Mouse (Mus musculus) thymus, postnatal 0 days (tissue): ENCODE results near the gene Tff2. TPM values are rescaled to one million over a fixed set of nuclear protein-coding genes. Genes with fewer than 3 reads are reported as not detected.

Source experiments
- DNase-seq: peaks from one replicate; pipeline ENCODE4 v3.0.0-alpha.2; 2015; ENCODE audit warnings: low spot score
- polyA plus RNA-seq: library from polyadenylated mRNA; unstranded; fragments of >200 nt; fragmentation: Nextera tagmentation; extraction: Ambion mirVana; gene quantifications from 2 replicates; pipeline ENCODE4 v1.2.1, GENCODE M21; 2015

Tff2 gene
- polyA plus RNA-seq, result 1.2 and 1.4 TPM in 2 replicates

GRCm38 (mm10) chr17:31144040-31145037, at the start of gene Tff2:
TSS of gene Tff2 (minus strand) at chr17:31144282.
- no peak for DNase-seq

GRCm38 (mm10) chr17:31193360-31193759, 49.3 kb upstream of the Tff2 start:
- no peak for DNase-seq

DNA sequence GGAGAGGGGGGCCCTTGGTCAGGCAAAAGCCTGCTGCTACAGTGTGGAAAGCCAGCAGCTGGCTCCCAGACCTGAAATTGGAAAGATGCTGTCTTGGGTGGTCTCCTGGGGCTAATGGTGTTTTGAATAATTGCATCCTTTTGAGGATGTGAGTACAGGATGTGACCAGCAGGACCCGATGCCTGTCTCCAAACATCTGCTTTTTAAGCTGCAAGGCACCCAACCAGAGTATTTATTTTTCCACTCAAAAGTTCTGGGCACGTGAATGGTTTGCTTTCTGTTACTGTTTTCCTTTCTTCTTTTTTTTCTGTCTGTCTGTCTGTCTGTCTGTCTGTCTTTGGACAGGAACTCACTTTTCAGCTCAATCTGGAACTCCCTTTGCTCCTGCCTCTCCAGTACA, 48.6 kb upstream of the Tff2 start:
- no peak for DNase-seq

GRCm38 (mm10) chr17:31191825-31192224, 47.7 kb upstream of the Tff2 start:
- DNase-seq, result no peak

- peak; percentile 84 for DNase-seq
Observed at GRCm38 (mm10) chr17:31187370-31187769, 43.3 kb upstream of the Tff2 start.

DNA sequence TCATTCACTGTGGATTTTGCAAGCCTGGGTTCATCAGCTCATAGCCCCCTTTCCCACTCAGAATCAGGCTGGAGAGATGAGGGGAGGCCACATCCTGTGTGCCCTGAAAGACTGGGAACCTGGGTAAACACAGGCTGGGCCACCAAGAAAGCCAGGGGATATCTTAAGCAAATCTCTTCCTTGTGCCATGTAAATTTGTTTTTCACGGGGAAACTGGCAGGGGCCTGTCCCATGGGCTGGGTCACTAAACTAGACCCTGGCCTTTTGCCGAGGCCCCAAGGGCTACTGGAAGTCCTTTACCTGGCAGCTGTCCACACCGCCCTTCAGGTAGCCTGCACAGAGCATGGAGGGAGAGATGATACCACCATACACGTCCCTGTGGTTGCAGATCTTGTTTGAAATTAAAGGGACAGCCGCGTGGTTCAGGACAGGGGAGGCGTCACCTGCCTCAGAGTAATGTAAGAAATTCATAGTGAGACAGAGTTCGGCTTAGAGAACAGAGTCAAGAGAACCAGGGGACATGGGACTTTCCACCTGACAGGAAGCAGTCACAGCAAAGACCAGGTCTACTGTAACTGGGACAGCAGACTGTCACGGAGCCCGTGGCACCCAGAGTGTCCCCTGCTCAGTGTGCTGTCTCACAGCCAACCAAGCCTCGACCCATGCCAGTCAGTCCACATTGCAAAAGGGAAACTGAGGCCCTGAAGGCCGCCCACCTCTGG, 40.3 kb upstream of the Tff2 start:
- peak; percentile 52 for DNase-seq

DNA sequence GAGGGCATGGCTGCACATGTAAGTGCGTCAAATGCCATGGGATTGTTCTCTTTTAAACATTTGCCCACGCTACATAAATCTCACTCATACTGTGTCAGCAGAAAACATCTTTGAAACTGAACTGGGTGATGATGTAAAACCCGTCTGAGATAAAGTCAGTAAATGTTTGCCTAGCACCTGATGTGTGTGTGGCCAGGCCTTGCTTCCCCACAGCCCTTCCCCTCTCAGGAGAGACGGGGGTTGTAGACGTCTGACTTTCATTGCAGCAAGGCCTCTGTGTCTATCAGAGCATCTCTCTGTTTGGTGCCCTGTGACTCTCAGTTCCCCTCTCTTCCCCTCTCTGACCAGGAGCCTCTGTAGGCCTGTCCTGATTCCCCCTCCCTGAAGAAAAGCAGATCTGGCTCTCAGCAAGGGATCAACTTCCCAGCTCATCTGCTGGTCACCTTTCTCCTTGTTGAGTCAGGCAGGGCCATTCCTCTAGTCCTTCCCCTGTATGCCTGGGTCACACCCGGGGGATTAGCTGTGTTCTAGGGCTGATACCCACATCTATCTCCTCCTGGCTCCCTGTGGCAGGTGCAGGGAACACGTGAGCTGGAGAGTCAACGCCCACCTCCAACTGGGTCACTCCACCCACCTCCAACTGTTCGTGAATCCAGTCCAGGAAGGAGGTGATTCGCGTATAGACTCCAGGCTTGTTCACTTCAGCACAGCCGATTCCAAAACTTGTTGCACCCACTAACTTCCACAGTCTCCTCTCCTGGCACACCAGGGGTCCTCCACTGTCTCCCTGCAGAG, 39.3 kb upstream of the Tff2 start:
- DNase-seq, result peak; percentile 58

- no peak for DNase-seq
Observed at GRCm38 (mm10) chr17:31181490-31181889, 37.4 kb upstream of the Tff2 start.

- peak; percentile 87 for DNase-seq
Observed at GRCm38 (mm10) chr17:31176321-31176720, 32.2 kb upstream of the Tff2 start.

GRCm38 (mm10) chr17:31169796-31170195, 25.7 kb upstream of the Tff2 start:
- DNase-seq, result no peak

GRCm38 (mm10) chr17:31165127-31165526, 21.0 kb upstream of the Tff2 start, which contains the start of gene Tff1:
TSS of gene Tff1 (minus strand) at chr17:31165277.
- no peak for DNase-seq

- DNase-seq, result peak; percentile 83
Observed at GRCm38 (mm10) chr17:31163821-31164220, 19.7 kb upstream of the Tff2 start.

DNA sequence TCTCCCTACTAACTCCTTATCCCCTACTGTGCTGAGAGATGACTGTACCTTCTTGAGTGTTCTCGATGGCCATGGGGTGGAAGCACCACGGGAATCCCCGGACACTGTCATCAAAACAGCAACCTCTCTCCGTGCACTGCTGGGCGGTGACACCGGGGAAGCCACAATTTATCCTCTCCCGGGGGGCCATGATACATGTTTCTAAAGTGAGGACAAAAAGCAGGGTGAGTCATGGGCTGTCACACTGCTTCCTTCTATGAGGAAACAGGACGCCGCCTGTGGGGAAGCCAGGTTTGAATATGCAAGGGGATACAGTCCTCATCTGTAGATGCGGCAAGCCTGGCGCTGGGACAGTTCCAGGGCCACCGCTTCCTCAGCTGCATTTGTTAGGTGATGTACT, 18.5 kb upstream of the Tff2 start:
- no peak for DNase-seq

DNA sequence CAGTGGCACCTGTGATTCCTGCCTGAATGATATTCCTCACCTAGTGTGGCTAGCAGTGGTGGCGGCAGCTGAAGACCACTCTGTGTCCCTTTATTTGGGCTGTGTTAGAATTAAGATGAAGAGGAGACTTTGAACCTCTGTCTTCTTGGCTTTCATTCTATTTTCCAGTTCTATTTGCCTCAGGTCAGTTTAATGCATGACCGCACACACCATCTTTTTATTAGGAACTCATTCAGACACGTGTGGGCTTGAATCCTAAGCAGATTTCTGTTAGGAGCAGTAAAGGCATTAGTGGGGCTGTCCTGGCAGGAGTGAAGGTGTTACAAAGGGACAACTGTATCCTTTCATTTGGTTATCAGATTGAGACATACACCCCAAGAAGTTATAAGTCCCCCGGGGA, 16.2 kb upstream of the Tff2 start:
- DNase-seq, result no peak

GRCm38 (mm10) chr17:31157921-31158320, 13.8 kb upstream of the Tff2 start:
- no peak for DNase-seq

DNA sequence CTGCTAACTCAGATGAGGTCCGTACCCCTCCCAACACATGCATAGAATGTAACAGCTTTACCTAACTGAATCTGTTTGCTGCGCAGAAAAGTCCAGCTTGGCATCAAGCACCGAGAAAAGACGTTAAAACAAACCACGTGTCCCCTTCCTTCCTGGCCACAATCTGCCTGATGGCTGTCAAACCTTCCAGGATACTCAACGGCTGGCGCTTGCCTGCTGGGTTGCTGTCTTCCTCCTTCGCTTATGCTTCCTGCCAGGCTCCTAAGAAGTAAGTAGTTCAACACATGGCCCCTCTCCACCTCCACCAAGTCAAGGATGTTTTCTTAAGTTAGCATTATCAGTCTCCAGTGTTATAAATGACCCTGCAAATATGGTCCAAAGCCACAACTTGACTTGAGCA, 9.7 kb upstream of the Tff2 start:
- DNase-seq, result peak; percentile 63

GRCm38 (mm10) chr17:31152966-31153499, 9.0 kb upstream of the Tff2 start:
- no peak for DNase-seq

DNA sequence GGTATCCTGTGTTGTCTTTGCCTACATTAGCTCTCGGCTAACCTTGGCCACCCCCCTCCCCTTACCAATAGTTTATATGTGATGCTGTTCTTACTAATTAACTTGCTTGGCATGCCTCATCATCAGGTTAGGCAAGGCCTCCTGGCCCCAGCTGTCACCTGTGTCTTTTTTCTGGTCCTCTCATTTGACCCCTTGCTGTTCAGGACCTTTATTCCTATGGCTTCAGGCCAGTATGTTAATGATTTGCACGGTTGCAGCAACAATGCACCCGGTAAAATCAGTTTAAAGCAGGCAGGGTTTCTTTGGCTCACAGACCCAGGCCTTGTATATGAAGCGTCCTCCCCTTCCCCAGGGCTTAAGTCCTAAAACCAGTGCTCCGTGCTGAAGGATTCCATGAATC, 8.4 kb upstream of the Tff2 start:
- DNase-seq, result no peak

DNA sequence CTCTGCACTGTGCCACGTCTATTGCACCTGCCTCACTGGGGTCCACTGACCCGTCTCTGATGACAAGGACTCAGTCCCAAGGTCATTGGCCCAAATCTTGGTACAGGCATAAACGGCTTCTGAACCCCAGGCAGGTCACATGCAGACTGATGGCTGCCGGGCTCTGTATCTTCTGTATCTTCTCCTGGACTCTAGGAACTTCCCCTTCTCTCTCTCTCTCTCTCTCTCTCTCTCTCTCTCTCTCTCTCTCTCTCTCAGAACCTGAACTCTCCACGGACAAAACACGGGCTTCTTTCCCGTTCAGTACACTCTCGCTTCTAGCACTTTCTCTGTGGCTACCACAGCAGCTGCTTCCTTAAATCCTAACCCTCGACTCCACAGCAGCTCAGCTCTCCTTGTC, 1.9 kb upstream of the Tff2 start:
- DNase-seq, result no peak

GRCm38 (mm10) chr17:31142116-31142515, 2.0 kb downstream of the Tff2 start:
- DNase-seq, result no peak

- DNase-seq, result peak; percentile 83
Observed at GRCm38 (mm10) chr17:31138398-31138797, 5.7 kb downstream of the Tff2 start.
